Mouse (Mus musculus) neural tube, embryonic 14.5 days (tissue): Measurements from ENCODE around the gene Hmbs. TPM values are rescaled to one million over a fixed set of nuclear protein-coding genes. Genes with fewer than 3 reads are reported as not detected.
"Not testable (repeated sequence)": the region's sequence is repeated elsewhere in the genome, so short reads cannot be mapped to it uniquely, and the experiment has no call there.

ENCODE experiments used
- ATAC-seq: fragments of 200-750 bp; cut with Nextera tagmentation; 2 replicates; pipeline ENCODE4 v1.8.0; 2017; ENCODE audit warnings: low read depth, mild to moderate bottlenecking, moderate TSS enrichment, moderate library complexity
- H3K27ac ChIP-seq: fragments of 300-500 bp; sonication (generic); 2 replicates; pipeline ENCODE4 v1.5.1; 2014; ENCODE audit warnings: low read depth, mild to moderate bottlenecking, control low read depth, low read length, moderate library complexity, mixed read lengths
- H3K27me3 ChIP-seq: fragments of 300-500 bp; sonication (generic); 2 replicates; pipeline ENCODE4 v1.6.1; 2014; ENCODE audit warnings: low read length; ENCODE audit not compliant: control insufficient read depth, insufficient read depth
- H3K36me3 ChIP-seq: fragments of 300-500 bp; sonication (generic); 2 replicates; pipeline ENCODE4 v1.6.1; 2014; ENCODE audit warnings: low read length, mixed read lengths; ENCODE audit not compliant: control insufficient read depth, insufficient read depth
- H3K4me1 ChIP-seq: fragments of 300-500 bp; sonication (generic); 2 replicates; pipeline ENCODE4 v1.6.1; 2014; ENCODE audit warnings: low read length; ENCODE audit not compliant: control insufficient read depth, insufficient read depth
- H3K4me2 ChIP-seq: fragments of 300-500 bp; sonication (generic); 2 replicates; pipeline ENCODE4 v1.6.1; 2014; ENCODE audit warnings: mild to moderate bottlenecking, low read depth, low read length, control low read depth
- H3K4me3 ChIP-seq: fragments of 300-500 bp; sonication (generic); 2 replicates; pipeline ENCODE4 v1.5.1; 2014; ENCODE audit warnings: low read depth, low read length, control low read depth, mixed read lengths
- H3K9ac ChIP-seq: fragments of 300-500 bp; sonication (generic); replicated peaks from 2 replicates; pipeline ENCODE4 v1.6.1; 2014; ENCODE audit warnings: low read depth, mild to moderate bottlenecking, control low read depth, low read length, mixed read lengths
- H3K9me3 ChIP-seq: fragments of 300-500 bp; sonication (generic); 2 replicates; pipeline ENCODE4 v1.6.1; 2016; ENCODE audit warnings: low read length; ENCODE audit not compliant: control insufficient read depth
- WGBS: fragments of 180-500 bp; shearing (Covaris S2); extraction: QIAGEN DNeasy Blood & Tissue Kit; methylation state at CpG from one replicate; pipeline ENCODE4 v1.1.7; 2014; 5-methylcytosine and 5-hydroxymethylcytosine counted together
- polyA plus RNA-seq: library from polyadenylated mRNA; unstranded; fragments of >200 nt; fragmentation: Nextera tagmentation; extraction: Ambion mirVana; gene quantifications from 2 replicates; pipeline ENCODE4 v1.2.1, GENCODE M21; 2014

Hmbs gene
- polyA plus RNA-seq = 58.3 and 58.4 TPM in 2 replicates

DNA sequence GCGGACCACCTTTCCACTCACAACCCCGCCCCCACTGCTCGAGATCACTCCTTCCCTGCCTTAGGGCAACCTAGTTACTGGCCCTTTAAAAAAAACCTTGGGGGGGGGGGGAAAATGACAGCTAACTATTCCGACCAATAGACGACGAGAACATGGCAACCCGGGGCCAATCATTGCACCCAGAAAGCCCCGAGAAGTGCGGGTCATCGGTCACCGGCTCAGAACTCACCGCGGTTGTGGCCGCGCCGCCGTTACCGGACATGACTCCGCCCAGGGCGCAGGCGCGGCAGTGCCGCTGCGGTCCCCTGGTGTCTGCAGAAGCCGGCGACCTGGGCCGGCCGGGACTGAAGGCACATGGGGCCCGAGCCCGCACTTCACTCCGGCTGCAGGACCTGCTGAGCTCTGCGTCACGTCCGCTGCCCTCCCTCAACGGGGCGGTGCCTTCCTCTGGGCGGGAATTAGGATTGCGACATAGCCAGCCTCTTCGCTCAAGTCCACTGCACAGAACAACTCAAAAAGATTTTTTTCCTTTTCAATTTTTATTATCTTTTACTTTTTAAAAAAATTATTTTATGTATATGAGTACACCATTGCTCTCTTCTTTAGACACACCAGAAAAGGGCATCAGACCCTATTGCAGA, at the start of gene Hmbs:
Hmbs (minus strand) TSS at position 448 of the 641 bp plus-strand sequence.
- Histone ChIP-seq H3K36me3 (peaks cover 14% of the 10 kb centered on the region; the same call in 1 of the 2 replicates), H3K4me2 (peak within 1 kb of the TSS; percentile 75)
- WGBS = under 1% methylated on average over 39 of the region's 39 CpGs

DNA sequence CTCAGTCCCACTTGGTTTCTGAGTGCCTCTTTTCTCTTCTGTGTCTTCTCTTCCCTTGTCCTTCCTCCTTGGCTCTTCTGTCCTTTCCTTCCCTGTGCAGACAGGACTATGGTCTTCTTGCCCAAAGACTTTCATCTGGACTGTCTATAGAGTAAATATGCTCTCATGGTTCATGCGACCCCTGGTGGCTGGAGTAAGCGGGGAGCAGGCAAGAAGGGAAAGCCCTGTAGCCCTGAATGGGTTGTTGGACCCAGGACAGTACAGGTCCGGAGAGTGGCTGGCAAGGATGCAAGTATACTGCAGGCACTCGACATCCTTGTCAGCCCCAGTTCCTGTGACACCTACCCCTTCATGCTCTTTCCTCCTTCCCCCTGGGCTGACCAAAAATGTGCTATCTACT, 47.4 kb upstream of the Hmbs start:
- H3K4me3 ChIP-seq = no peak overlapping the region
- no peak overlapping the region for H3K4me2 ChIP-seq
- no peak overlapping the region for H3K9ac ChIP-seq
- no peaks in the 10 kb centered on the region for H3K27me3 ChIP-seq
- peaks cover 46% of the 10 kb centered on the region for H3K36me3 ChIP-seq
- H3K9me3 ChIP-seq = no peaks in the 10 kb centered on the region
- H3K27ac ChIP-seq = no peak overlapping the region
- WGBS = 46% methylated on average over 4 of the region's 4 CpGs
- H3K4me1 ChIP-seq = no peaks in the 10 kb centered on the region
- ATAC-seq = peak; percentile 55; the same call in 1 of the 2 replicates

More for the DNA sequence above, at the start of gene Hmbs:
- Histone ChIP-seq H3K27me3 (no peaks in the 10 kb centered on the region), H3K4me3 (peak within 1 kb of the TSS; percentile 79), H3K4me1 (peaks cover 7% of the 10 kb centered on the region; the same call in 1 of the 2 replicates), H3K9ac (peak within 1 kb of the TSS; percentile 83), H3K27ac (peak within 1 kb of the TSS; percentile 97), H3K9me3 (no peaks in the 10 kb centered on the region)
- peak; percentile 96 for ATAC-seq

DNA sequence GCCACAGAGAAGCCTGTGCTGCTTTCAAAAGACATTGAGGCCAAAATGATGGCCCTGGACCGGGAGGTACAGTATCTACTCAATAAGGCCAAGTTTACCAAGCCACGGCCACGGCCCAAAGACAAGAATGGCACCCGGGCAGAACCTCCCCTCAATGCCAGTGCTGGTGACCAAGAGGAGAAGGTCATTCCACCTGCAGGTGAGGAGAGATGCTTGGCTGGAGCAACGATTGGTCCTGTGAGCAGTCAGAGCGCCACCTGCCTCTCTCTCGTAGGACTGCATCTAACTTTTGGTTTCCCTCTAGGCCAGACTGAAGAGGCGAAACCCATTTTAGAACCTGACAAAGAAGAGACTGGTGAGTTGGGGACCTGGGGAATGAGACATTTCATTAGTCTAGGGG, 45.2 kb upstream of the Hmbs start:
- ATAC-seq = no peak
- Histone ChIP-seq H3K27me3 (no peaks in the 10 kb centered on the region), H3K36me3 (peaks cover 64% of the 10 kb centered on the region), H3K4me3 (no peak overlapping the region), H3K9me3 (no peaks in the 10 kb centered on the region), H3K4me1 (no peaks in the 10 kb centered on the region), H3K27ac (no peak overlapping the region), H3K9ac (no peak overlapping the region), H3K4me2 (no peak overlapping the region)
- 67% methylated on average over 8 of the region's 8 CpGs for WGBS

DNA sequence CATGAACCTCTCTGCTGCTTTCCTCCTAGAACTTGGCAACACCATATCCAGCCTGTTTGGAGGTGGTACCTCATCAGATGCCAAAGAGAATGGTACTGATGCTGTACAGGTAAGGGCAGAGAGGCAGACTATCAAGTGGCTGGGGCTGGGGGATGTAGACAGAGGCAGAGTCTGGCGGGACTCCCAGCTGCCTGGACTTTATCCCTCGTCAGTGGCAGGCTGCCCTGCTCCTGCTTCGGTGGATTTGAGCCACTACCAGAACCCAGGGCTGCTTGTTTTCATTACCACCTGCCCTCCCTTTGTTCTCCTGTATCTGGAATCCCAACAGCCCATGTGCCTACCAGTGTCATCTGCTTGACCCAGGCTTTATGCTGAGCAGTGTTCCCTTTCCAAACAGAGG, 43.2 kb upstream of the Hmbs start:
- no peak overlapping the region for H3K4me2 ChIP-seq
- no peak overlapping the region for H3K27ac ChIP-seq
- no peaks in the 10 kb centered on the region for H3K9me3 ChIP-seq
- H3K9ac ChIP-seq = no peak overlapping the region
- H3K27me3 ChIP-seq = no peaks in the 10 kb centered on the region
- ATAC-seq = no peak
- H3K4me1 ChIP-seq = no peaks in the 10 kb centered on the region
- no peak overlapping the region for H3K4me3 ChIP-seq
- H3K36me3 ChIP-seq = peaks cover 82% of the 10 kb centered on the region
- WGBS = 77% methylated on average over 3 of the region's 3 CpGs

DNA sequence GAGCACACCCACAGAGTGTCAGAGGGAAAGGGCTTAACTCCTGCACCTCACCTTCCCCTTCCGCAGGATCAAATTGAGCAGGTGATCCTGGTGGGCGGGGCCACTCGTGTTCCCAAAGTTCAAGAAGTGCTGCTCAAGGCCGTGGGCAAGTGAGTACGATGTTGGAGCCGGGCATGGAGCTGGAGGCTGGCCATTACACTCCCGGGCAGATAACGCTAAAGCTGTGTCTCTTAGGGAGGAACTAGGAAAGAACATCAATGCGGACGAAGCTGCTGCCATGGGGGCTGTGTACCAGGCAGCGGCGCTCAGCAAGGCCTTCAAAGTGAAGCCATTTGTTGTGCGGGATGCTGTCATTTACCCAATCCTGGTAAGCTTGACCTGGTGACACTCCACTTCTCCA, 40.6 kb upstream of the Hmbs start:
- WGBS = 96% methylated on average over 13 of the region's 13 CpGs
- no peak for ATAC-seq
- H3K4me3 ChIP-seq = no peak overlapping the region
- peaks cover 70% of the 10 kb centered on the region for H3K36me3 ChIP-seq
- H3K4me1 ChIP-seq = peaks cover 7% of the 10 kb centered on the region
- H3K4me2 ChIP-seq = no peak overlapping the region
- H3K27me3 ChIP-seq = no peaks in the 10 kb centered on the region
- no peak overlapping the region for H3K27ac ChIP-seq
- H3K9me3 ChIP-seq = no peaks in the 10 kb centered on the region
- no peak overlapping the region for H3K9ac ChIP-seq

DNA sequence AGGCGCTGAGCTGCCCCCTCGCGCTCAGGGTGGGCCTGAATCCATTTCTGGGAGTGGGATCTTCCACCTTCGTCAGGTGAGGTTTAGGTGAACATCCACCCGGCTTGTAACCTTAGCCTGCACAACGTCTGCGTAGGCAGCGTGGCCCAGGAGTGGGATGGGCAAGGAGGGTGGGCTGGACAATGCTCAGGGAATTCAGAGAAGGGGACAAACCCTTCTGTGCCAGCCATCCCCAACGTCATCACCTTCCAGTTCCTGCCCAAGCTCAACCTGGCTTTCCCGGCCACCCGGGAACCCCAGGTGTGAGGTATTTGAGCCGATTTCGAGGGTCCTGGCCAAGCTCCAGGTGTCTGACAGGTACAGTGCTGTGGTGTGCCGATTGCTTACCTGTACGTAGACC, 35.8 kb upstream of the Hmbs start:
- H3K4me1 ChIP-seq = peaks cover 7% of the 10 kb centered on the region
- peak overlapping the region; percentile 80 for H3K27ac ChIP-seq
- no peaks in the 10 kb centered on the region for H3K27me3 ChIP-seq
- 12% methylated on average over 15 of the region's 15 CpGs for WGBS
- peak overlapping the region; percentile 85 for H3K9ac ChIP-seq
- peaks cover 28% of the 10 kb centered on the region for H3K36me3 ChIP-seq
- ATAC-seq = peak; percentile 28; the same call in 1 of the 2 replicates
- peak overlapping the region; percentile 97 for H3K4me2 ChIP-seq
- H3K4me3 ChIP-seq = peak overlapping the region; percentile 77
- H3K9me3 ChIP-seq = no peaks in the 10 kb centered on the region

DNA sequence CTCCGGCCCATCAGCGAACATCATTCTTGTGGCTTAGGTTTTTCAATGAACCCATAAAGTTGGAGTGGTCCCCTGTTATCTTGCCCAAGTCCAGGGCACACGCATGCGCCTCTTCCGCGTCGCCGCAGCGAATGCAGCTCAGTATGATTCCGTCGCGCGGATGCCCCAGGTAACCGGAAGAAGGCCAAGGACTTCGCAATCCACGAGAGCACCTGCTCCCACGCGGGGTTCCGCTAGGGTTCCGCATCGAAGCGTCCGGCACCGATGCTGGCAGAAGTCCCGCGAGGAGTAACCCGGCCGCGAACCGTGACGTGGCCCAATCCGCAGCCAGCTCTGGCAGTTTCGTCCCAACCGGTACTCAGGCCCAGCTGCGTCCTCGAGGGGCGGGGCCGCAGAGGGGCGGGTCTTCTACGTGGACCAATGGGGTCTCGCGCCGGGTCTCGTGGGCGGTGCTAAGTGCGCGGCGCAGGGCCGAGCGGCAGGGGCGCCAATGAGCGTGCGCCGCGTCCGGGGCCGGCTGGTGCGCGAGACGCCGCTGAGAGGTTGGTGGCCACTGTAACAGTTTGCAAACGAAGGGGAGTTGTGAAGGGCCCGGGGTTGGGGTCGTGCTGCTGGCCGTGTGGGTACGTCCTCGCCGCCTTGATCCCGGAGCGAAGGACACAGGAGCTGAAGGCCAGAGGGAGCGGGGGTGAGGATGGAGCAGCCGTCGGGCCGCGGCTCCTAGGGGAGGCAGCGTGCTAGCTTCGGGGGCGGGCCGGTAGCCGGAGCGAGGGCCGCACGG, 35.2 kb upstream of the Hmbs start, which contains the start of gene Hyou1:
Hyou1 (plus strand) TSS at position 437 of the 781 bp plus-strand sequence.
- Histone ChIP-seq H3K27ac (peak within 1 kb of the TSS; percentile 89), H3K36me3 (peaks cover 25% of the 10 kb centered on the region), H3K4me2 (peak within 1 kb of the TSS; percentile 97), H3K4me1 (peaks cover 7% of the 10 kb centered on the region), H3K27me3 (no peaks in the 10 kb centered on the region), H3K9me3 (no peaks in the 10 kb centered on the region), H3K9ac (peak within 1 kb of the TSS; percentile 85), H3K4me3 (peak within 1 kb of the TSS; percentile 77)
- peak; percentile 98 for ATAC-seq
- WGBS = under 1% methylated on average over 77 of the region's 83 CpGs

DNA sequence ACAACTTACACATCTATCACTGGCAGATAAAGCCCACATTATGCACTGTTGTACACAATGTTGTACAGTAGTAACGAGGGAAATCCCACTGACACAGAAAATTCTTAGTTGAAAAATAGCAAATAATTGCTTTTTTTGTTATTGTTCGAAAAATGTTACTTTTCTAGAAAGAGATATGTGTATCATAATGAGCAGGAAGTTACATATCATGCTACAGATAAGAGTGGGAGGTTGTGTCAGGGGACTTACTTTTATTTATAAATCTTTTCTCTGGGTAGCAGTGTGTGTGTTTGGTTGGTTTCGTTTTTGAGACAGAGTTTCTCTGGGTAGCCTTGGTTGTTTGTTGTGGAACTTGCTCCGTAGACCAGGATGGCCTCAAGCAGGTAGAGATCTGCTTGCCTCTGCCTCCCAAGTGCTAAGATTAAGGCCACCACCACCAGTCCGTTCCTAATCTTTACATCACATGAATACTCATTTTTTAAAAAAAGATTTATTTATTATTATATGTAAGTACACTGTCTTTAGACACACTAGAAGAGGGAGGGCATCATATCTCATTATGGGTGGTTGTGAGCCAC, 34.2 kb upstream of the Hmbs start:
- WGBS = 89% methylated on average over 5 of the region's 5 CpGs

DNA sequence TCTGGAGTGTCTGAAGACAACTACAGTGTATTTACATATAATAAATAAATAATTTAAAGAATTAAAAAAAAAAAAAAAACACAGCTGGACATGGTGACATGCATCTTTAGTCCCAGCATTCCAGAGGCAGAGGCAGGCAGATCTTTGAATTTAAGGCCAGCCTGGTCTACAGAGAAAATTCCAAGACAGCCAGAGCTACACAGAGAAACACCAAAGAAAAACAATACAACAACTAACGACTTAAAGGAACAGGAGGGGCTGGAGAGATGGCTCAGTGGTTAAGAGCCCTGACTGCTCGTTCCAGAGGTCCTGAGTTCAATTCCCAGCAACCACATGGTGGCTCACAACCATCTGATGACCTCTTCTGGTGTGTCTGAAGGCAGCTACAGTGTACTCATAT, 33.3 kb upstream of the Hmbs start:
- H3K4me1 ChIP-seq, H3K4me3 ChIP-seq, H3K9me3 ChIP-seq, H3K36me3 ChIP-seq, H3K4me2 ChIP-seq, ATAC-seq, H3K27ac ChIP-seq, H3K9ac ChIP-seq, H3K27me3 ChIP-seq: not testable (repeated sequence)
- WGBS = 88% methylated on average over 2 of the region's 2 CpGs

More for the DNA sequence above, 34.2 kb upstream of the Hmbs start:
- H3K9ac ChIP-seq = peak overlapping the region; percentile 64
- H3K4me1 ChIP-seq = peaks cover 7% of the 10 kb centered on the region
- H3K9me3 ChIP-seq = no peaks in the 10 kb centered on the region
- peak overlapping the region; percentile 77 for H3K4me3 ChIP-seq
- H3K27me3 ChIP-seq = no peaks in the 10 kb centered on the region
- ATAC-seq = no peak
- H3K4me2 ChIP-seq = peak overlapping the region; percentile 62
- H3K36me3 ChIP-seq = peaks cover 16% of the 10 kb centered on the region
- H3K27ac ChIP-seq = peak overlapping the region; percentile 89
